Mouse (Mus musculus): ENCODE measurements at regions not wholly inside any gene's neighbourhood (a gene's known extent, or its start where the extent isn't known, plus 50 kb on each side); places are given as distances from the start of the nearest gene placed in this dataset.

DNA sequence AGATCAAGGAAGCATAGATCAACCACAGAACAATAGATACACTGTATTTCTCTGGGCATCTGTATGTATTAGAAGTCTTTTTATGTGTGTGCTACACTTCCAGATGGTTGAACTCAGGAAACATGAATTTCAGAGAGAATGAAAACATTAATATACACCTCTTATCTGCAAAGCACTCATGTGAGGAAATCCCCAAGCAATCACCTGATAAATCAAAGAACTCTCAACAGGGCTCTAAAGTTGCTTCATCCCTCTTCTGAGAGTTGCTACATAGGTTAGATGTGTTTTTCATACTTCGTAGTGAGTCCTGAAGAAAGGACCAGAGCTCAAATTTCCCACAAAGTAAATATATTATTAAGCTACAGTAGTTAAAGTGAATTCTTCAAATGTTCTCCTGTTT, 263.1 kb upstream of the Tbl1xr1 start:
- Histone ChIP-seq H3K36me3 (ENCODE audit: control insufficient read depth, insufficient read depth, low read length) (no peaks in the 10 kb centered on the region), H3K27ac (replicated peaks) (no peak overlapping the region), H3K4me2 (replicated peaks; ENCODE audit: low read depth) (no peak overlapping the region), H3K27me3 (ENCODE audit: control insufficient read depth, insufficient read depth, low read length) (no peaks in the 10 kb centered on the region), H3K4me3 (ENCODE audit: low read depth, low read length) (no peak overlapping the region), H3K4me1 (replicated peaks; ENCODE audit: control insufficient read depth, insufficient read depth) (no peaks in the 10 kb centered on the region), H3K9me3 (ENCODE audit: control insufficient read depth, low read length) (no peaks in the 10 kb centered on the region), H3K9ac (ENCODE audit: low read length) (no peak overlapping the region)
- 71% methylated on average over 1 of the region's 1 CpGs for WGBS
- DNase-seq (ENCODE audit: low spot score) (no peak), ATAC-seq (ENCODE audit: low FRiP score, low TSS enrichment) (no peak)
- no peak for TF ChIP-seq CTCF (IDR thresholded peaks at IDR 0.05; ENCODE audit: low read depth)
- TF ChIP-seq EP300 (optimal IDR thresholded peaks at IDR 0.05), result no peak

DNA sequence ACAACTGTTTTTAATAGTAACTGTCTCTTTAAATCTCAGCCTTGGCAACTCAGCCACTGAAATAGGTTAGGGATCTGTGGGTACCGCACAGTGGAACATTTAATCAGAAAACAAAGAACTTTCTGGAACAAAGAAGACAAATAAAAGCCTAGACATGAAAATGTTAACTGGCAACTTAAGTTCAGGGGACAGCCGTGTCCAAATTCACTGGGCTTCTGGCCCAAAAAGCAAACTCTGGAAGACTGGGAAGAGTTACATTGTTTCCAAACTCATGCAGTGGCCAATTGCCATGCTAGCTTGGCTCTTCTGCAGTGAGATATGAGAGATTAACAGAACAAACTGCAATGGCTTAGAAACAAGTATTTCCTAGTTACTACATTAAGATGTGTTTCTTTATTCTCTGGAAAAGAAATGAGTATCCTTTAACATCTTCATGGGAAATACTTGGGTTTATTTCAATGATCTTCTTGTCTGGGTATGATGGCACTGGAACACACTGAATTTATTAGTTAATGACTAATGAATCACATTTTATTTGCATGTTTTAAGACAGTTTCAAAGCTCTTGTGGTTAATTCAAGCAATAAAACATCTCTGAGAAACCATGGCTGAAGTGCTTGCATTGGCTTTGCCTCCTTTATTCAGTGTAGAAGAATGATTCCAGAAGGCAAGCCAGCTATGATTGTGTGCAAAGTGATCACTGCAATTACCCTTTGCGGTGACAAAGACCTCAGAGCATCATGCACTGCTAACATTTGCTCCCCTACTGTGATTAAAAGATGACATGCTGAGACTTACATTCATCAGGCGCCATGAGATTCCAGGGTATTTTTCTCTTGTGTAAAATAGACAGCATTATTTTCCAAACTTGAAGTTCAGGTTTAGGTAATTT, 259.2 kb upstream of the Tbl1xr1 start:
- no peak for DNase-seq (ENCODE audit: low spot score)

DNA sequence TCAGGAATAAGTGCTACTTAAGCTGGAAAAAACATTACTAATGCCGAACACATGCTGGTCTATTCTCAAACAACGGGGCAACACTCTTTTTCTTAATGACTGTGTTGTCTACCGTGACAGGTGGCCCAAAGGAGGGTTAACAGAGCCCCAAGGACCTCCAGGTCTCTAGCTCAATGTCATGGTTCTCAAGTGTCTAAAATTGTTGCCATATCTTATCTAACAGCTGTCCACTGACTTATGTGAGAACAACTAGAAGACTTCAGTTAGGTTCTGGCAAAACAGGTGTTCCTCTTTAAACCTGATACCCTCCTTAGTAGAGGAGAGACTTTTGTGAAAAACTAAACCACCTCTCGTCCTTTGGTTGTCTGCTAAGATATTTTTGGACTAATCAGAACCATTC, 257.4 kb upstream of the Tbl1xr1 start:
- H3K27ac ChIP-seq (replicated peaks), result no peak overlapping the region

More for the DNA sequence above, 259.2 kb upstream of the Tbl1xr1 start:
- 50% methylated on average over 4 of the region's 4 CpGs for WGBS
- no peaks in the 10 kb centered on the region for H3K27me3 ChIP-seq (ENCODE audit: control insufficient read depth, insufficient read depth, low read length)
- no peaks in the 10 kb centered on the region for H3K4me1 ChIP-seq (replicated peaks; ENCODE audit: control insufficient read depth, insufficient read depth)
- no peaks in the 10 kb centered on the region for H3K36me3 ChIP-seq (ENCODE audit: control insufficient read depth, insufficient read depth, low read length)
- no peak overlapping the region for H3K4me2 ChIP-seq (replicated peaks; ENCODE audit: low read depth)
- H3K4me3 ChIP-seq (ENCODE audit: low read depth, low read length), result no peak overlapping the region
- no peak for TF ChIP-seq EP300 (optimal IDR thresholded peaks at IDR 0.05)
- no peak for TF ChIP-seq CTCF (IDR thresholded peaks at IDR 0.05; ENCODE audit: low read depth)
- H3K27ac ChIP-seq (replicated peaks), result no peak overlapping the region
- H3K9me3 ChIP-seq (ENCODE audit: control insufficient read depth, low read length), result no peaks in the 10 kb centered on the region
- no peak for ATAC-seq (ENCODE audit: low FRiP score, low TSS enrichment)
- H3K9ac ChIP-seq (ENCODE audit: low read length), result no peak overlapping the region

DNA sequence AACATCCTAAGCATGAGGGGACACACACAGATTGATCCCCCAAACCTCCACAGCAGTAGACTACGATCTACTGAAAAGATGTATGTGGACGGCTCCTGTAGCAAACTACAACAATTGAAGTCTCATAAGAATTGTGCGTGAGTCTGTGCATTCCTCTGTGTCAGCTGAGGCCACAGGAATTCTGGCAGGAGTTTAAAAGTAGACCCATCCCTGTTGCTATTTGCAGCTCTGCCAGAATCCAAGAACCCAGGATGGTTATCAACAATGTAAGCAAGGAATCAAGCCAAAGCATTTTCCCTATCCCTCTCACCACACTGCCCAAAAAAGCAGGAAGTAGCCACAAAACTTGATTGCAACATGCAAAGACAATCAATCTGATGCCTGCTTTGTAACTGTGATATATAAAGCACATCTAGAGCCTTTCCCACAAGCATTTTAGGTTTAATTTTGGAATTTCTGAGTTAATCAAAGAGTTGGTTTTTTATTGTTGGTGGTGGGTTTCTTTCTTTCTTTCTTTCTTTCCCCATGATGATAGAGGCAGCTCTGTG, 256.3 kb upstream of the Tbl1xr1 start:
- 40% methylated on average over 3 of the region's 3 CpGs for WGBS
- DNase-seq (ENCODE audit: low spot score), result no peak

More for the DNA sequence above, 257.4 kb upstream of the Tbl1xr1 start:
- H3K4me2 ChIP-seq (replicated peaks; ENCODE audit: low read depth), result no peak overlapping the region
- no peak overlapping the region for H3K4me3 ChIP-seq (ENCODE audit: low read depth, low read length)
- H3K9me3 ChIP-seq (ENCODE audit: control insufficient read depth, low read length), result no peaks in the 10 kb centered on the region
- H3K36me3 ChIP-seq (ENCODE audit: control insufficient read depth, insufficient read depth, low read length), result no peaks in the 10 kb centered on the region
- no peak overlapping the region for H3K9ac ChIP-seq (ENCODE audit: low read length)
- TF ChIP-seq EP300 (optimal IDR thresholded peaks at IDR 0.05) (no peak), CTCF (IDR thresholded peaks at IDR 0.05; ENCODE audit: low read depth) (no peak)
- DNase-seq (ENCODE audit: low spot score), result no peak
- ATAC-seq (ENCODE audit: low FRiP score, low TSS enrichment), result no peak
- no peaks in the 10 kb centered on the region for H3K27me3 ChIP-seq (ENCODE audit: control insufficient read depth, insufficient read depth, low read length)
- 67% methylated on average over 4 of the region's 4 CpGs for WGBS
- no peaks in the 10 kb centered on the region for H3K4me1 ChIP-seq (replicated peaks; ENCODE audit: control insufficient read depth, insufficient read depth)

DNA sequence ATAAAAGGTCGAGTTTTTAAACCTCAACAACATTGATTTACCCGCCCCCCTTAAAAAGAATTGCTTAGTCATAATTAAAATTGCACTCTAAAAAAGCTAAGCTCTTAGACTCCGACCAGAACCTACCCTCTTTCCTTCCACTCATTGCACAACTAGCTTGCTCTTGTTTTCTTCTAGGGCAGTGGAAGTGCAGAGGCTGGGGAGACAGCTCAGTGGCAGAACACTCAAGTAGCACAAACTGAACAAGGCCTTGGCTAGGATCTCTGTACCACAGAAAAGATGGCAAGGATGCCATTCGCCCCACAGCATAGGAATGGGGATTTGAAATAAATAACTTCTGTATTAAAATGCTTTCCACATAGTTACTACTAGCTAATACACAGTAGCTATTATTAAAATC, 253.8 kb upstream of the Tbl1xr1 start:
- 75% methylated on average over 4 of the region's 4 CpGs for WGBS
- TF ChIP-seq CTCF (IDR thresholded peaks at IDR 0.05; ENCODE audit: low read depth), result no peak
- TF ChIP-seq EP300 (optimal IDR thresholded peaks at IDR 0.05), result no peak
- H3K27ac ChIP-seq (replicated peaks), result no peak overlapping the region

More for the DNA sequence above, 256.3 kb upstream of the Tbl1xr1 start:
- no peaks in the 10 kb centered on the region for H3K27me3 ChIP-seq (ENCODE audit: control insufficient read depth, insufficient read depth, low read length)
- no peak overlapping the region for H3K9ac ChIP-seq (ENCODE audit: low read length)
- no peak for ATAC-seq (ENCODE audit: low FRiP score, low TSS enrichment)
- TF ChIP-seq EP300 (optimal IDR thresholded peaks at IDR 0.05), result no peak
- TF ChIP-seq CTCF (IDR thresholded peaks at IDR 0.05; ENCODE audit: low read depth), result no peak
- H3K9me3 ChIP-seq (ENCODE audit: control insufficient read depth, low read length), result no peaks in the 10 kb centered on the region
- no peaks in the 10 kb centered on the region for H3K36me3 ChIP-seq (ENCODE audit: control insufficient read depth, insufficient read depth, low read length)
- H3K27ac ChIP-seq (replicated peaks), result no peak overlapping the region
- H3K4me1 ChIP-seq (replicated peaks; ENCODE audit: control insufficient read depth, insufficient read depth), result no peaks in the 10 kb centered on the region
- H3K4me3 ChIP-seq (ENCODE audit: low read depth, low read length), result no peak overlapping the region
- H3K4me2 ChIP-seq (replicated peaks; ENCODE audit: low read depth), result no peak overlapping the region

DNA sequence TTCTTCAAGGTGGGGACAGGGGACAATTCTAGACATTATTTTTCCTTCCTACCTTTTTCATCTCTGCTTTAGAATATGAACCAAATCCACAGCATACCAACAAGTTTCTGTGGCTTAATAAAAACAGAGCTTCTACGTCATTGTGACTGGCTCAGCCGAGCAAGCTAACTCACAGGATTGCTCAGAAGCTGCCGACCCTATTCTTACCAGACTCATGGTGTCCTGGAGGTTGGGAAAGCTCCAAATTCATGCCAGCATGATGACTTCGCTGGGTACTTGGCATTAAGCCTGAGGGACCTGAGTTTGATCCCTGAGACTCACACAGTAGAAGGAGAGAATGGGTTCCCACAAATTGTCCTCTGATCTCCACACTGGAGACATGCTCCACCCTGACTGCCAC, 253.1 kb upstream of the Tbl1xr1 start:
- TF ChIP-seq CTCF (IDR thresholded peaks at IDR 0.05; ENCODE audit: low read depth), result no peak
- no peak for TF ChIP-seq EP300 (optimal IDR thresholded peaks at IDR 0.05)

More for the DNA sequence above, 253.8 kb upstream of the Tbl1xr1 start:
- H3K36me3 ChIP-seq (ENCODE audit: control insufficient read depth, insufficient read depth, low read length), result no peaks in the 10 kb centered on the region
- no peak for DNase-seq (ENCODE audit: low spot score)
- H3K27me3 ChIP-seq (ENCODE audit: control insufficient read depth, insufficient read depth, low read length), result no peaks in the 10 kb centered on the region
- no peak overlapping the region for H3K4me3 ChIP-seq (ENCODE audit: low read depth, low read length)
- no peaks in the 10 kb centered on the region for H3K4me1 ChIP-seq (replicated peaks; ENCODE audit: control insufficient read depth, insufficient read depth)
- H3K9me3 ChIP-seq (ENCODE audit: control insufficient read depth, low read length), result no peaks in the 10 kb centered on the region
- no peak for ATAC-seq (ENCODE audit: low FRiP score, low TSS enrichment)
- no peak overlapping the region for H3K4me2 ChIP-seq (replicated peaks; ENCODE audit: low read depth)
- H3K9ac ChIP-seq (ENCODE audit: low read length), result no peak overlapping the region

More for the DNA sequence above, 253.1 kb upstream of the Tbl1xr1 start:
- Histone ChIP-seq H3K4me2 (replicated peaks; ENCODE audit: low read depth) (no peak overlapping the region), H3K36me3 (ENCODE audit: control insufficient read depth, insufficient read depth, low read length) (no peaks in the 10 kb centered on the region), H3K4me1 (replicated peaks; ENCODE audit: control insufficient read depth, insufficient read depth) (no peaks in the 10 kb centered on the region), H3K4me3 (ENCODE audit: low read depth, low read length) (no peak overlapping the region), H3K27ac (replicated peaks) (no peak overlapping the region), H3K27me3 (ENCODE audit: control insufficient read depth, insufficient read depth, low read length) (no peaks in the 10 kb centered on the region), H3K9me3 (ENCODE audit: control insufficient read depth, low read length) (no peaks in the 10 kb centered on the region), H3K9ac (ENCODE audit: low read length) (no peak overlapping the region)
- 66% methylated on average over 4 of the region's 4 CpGs for WGBS
- ATAC-seq (ENCODE audit: low FRiP score, low TSS enrichment) (no peak), DNase-seq (ENCODE audit: low spot score) (no peak)
